Mouse (Mus musculus): ENCODE results near the gene Ifna11. TPM values are rescaled to one million over a fixed set of nuclear protein-coding genes. Genes with fewer than 3 reads are reported as not detected.
"Not testable (repeated sequence)": the region's sequence is repeated elsewhere in the genome, so short reads cannot be mapped to it uniquely, and the experiment has no call there.

The Ifna11 gene
- polyA plus RNA-seq, 1 experiment from 2014 or later = not detected

DNA sequence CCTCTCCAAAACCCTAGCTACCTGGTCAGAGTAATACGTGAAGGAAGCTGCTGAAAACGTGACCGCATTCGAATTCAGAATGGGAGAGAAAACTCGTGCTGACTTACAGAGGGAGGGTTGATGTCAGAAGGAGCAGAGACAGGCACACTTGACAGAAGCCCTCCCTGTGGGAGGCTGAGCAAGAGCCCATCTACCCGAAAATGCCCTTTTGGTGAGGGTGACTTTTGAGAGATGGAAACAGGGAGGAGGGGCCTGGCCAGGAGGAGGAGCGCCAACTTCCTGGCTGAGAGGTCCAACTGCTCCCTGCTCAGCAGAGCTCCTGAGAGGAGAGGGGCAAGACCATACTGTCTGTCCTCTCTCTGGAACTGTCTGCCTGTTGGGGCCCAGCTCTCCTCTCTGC lies 20.4 kb upstream of the Ifna11 start, which contains the start of gene Gm13285:
TSS of gene Gm13285 (plus strand) at position 301 of the 400 bp plus-strand sequence.
- not testable (repeated sequence) for H3K27ac ChIP-seq; H3K4me3 ChIP-seq; H3K36me3 ChIP-seq; H3K4me1 ChIP-seq; H3K4me2 ChIP-seq (replicated peaks); H3K9me3 ChIP-seq; ATAC-seq (ENCODE audit: low FRiP score, low read depth); H3K9ac ChIP-seq; H3K27me3 ChIP-seq (replicated peaks)
- WGBS = 13% methylated on average over 5 of the region's 7 CpGs

DNA sequence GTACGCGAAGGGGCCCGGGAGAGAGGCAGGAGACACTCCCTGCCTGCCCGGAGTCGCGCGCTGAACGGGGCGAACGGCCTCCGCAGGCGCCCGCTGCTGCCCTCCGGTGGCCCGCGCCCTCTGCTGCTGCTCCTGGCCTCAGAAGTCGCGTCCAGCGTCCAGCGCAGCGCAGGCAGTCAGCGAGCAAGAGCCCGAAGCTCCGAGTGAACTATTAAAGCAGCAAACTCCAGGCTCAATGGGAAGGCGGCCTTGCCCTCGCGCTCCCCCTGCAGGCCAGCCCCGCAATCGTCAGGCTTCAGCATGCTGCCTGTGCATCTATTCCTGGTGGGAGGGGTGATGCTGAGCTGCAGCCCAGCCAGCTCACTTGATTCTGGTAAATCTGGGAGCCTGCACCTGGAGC lies 16.8 kb upstream of the Ifna11 start, which contains the start of gene Gm13287:
TSS of gene Gm13287 (plus strand) at position 301 of the 400 bp plus-strand sequence.
- not testable (repeated sequence) for ATAC-seq (ENCODE audit: low FRiP score, low read depth); H3K27me3 ChIP-seq (replicated peaks); H3K9ac ChIP-seq; H3K4me2 ChIP-seq (replicated peaks); H3K4me3 ChIP-seq; H3K4me1 ChIP-seq; H3K27ac ChIP-seq; H3K9me3 ChIP-seq; H3K36me3 ChIP-seq
- WGBS = no CpG with 5 or more reads among the region's 29 CpGs

- no CpG with 5 or more reads among the region's 8 CpGs for WGBS
- H3K4me2 ChIP-seq (replicated peaks) = peak within 1 kb of the TSS; percentile 46
- H3K4me3 ChIP-seq; H3K27ac ChIP-seq; H3K36me3 ChIP-seq; H3K4me1 ChIP-seq; H3K9ac ChIP-seq; ATAC-seq (ENCODE audit: low FRiP score, low read depth); H3K9me3 ChIP-seq; H3K27me3 ChIP-seq (replicated peaks): not testable (repeated sequence)
Observed at GRCm38 (mm10) chr4:88805231-88805630, 14.5 kb upstream of the Ifna11 start, which contains the start of gene Gm13288. Gene Gm13288 (plus strand): TSS chr4:88805531.

DNA sequence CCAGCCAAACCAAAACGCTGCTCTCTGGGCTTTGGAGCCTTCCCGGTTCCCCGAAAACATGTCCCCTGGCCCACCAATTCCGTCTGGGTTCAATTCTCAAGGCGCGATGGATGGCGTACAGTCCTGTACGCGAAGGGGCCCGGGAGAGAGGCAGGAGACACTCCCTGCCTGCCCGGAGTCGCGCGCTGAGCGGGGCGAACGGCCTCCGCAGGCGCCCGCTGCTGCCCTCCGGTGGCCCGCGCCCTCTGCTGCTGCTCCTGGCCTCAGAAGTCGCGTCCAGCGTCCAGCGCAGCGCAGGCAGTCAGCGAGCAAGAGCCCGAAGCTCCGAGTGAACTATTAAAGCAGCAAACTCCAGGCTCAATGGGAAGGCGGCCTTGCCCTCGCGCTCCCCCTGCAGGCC lies 14.0 kb upstream of the Ifna11 start:
- peak overlapping the region; percentile 46 for H3K4me2 ChIP-seq (replicated peaks)
- not testable (repeated sequence) for ATAC-seq (ENCODE audit: low FRiP score, low read depth); H3K4me3 ChIP-seq; H3K27ac ChIP-seq; H3K9ac ChIP-seq; H3K27me3 ChIP-seq (replicated peaks); H3K4me1 ChIP-seq; H3K9me3 ChIP-seq; H3K36me3 ChIP-seq
- WGBS = 0% methylated on average over 6 of the region's 34 CpGs

GRCm38 (mm10) chr4:88815928-88816327 lies 3.8 kb upstream of the Ifna11 start, which contains the start of gene Ifna7:
Gene Ifna7 (plus strand): TSS chr4:88816228.
- H3K9ac ChIP-seq = no peak within 1 kb of the TSS
- no peaks in the 10 kb centered on the region for H3K36me3 ChIP-seq
- H3K27ac ChIP-seq = no peak within 1 kb of the TSS
- H3K4me3 ChIP-seq = no peak within 1 kb of the TSS
- H3K9me3 ChIP-seq = no peaks in the 10 kb centered on the region
- ATAC-seq (ENCODE audit: low FRiP score, low read depth) = no peak
- 68% methylated on average over 3 of the region's 3 CpGs for WGBS
- H3K4me1 ChIP-seq = no peaks in the 10 kb centered on the region
- H3K4me2 ChIP-seq (replicated peaks) = no peak within 1 kb of the TSS
- H3K27me3 ChIP-seq (replicated peaks) = no peaks in the 10 kb centered on the region

- H3K9ac ChIP-seq = no peak overlapping the region
- H3K36me3 ChIP-seq = no peaks in the 10 kb centered on the region
- no peak overlapping the region for H3K4me3 ChIP-seq
- H3K4me1 ChIP-seq = no peaks in the 10 kb centered on the region
- ATAC-seq (ENCODE audit: low FRiP score, low read depth) = no peak
- 27% methylated on average over 4 of the region's 4 CpGs for WGBS
- no peak overlapping the region for H3K4me2 ChIP-seq (replicated peaks)
- H3K9me3 ChIP-seq = no peaks in the 10 kb centered on the region
- no peak overlapping the region for H3K27ac ChIP-seq
- H3K27me3 ChIP-seq (replicated peaks) = no peaks in the 10 kb centered on the region
Observed at GRCm38 (mm10) chr4:88822995-88823394, 3.2 kb downstream of the Ifna11 start.

DNA sequence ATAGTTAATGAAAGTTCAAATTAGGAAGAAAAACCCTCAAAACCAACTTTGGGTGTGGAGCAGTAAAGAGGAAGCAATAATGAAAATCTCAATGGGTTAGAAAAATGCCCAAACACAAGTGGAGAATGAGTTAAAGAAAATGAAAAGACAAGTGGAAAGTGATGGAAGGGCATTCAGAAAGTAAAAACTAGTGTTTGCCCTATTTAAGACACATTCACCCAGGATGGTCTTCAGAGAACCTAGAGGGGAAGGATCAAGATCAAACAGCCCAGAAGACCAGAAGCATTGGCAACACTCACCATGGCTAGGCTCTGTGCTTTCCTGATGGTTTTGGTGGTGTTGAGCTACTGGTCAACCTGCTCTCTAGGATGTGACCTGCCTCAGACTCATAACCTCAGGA lies 7.4 kb downstream of the Ifna11 start, which contains the start of gene Ifna6:
TSS of gene Ifna6 (plus strand) at position 301 of the 400 bp plus-strand sequence.
- H3K36me3 ChIP-seq; H3K27me3 ChIP-seq (replicated peaks); H3K4me3 ChIP-seq; ATAC-seq (ENCODE audit: low FRiP score, low read depth); H3K9me3 ChIP-seq; H3K9ac ChIP-seq; H3K27ac ChIP-seq; H3K4me2 ChIP-seq (replicated peaks); H3K4me1 ChIP-seq: not testable (repeated sequence)

GRCm38 (mm10) chr4:88830523-88830922 lies 10.8 kb downstream of the Ifna11 start:
- no peak overlapping the region for H3K27ac ChIP-seq
- H3K4me2 ChIP-seq (replicated peaks) = no peak overlapping the region
- no peak overlapping the region for H3K4me3 ChIP-seq
- no peaks in the 10 kb centered on the region for H3K9me3 ChIP-seq
- WGBS = 33% methylated on average over 4 of the region's 4 CpGs
- no peaks in the 10 kb centered on the region for H3K27me3 ChIP-seq (replicated peaks)
- no peaks in the 10 kb centered on the region for H3K36me3 ChIP-seq
- no peak for ATAC-seq (ENCODE audit: low FRiP score, low read depth)
- no peak overlapping the region for H3K9ac ChIP-seq
- no peaks in the 10 kb centered on the region for H3K4me1 ChIP-seq

DNA sequence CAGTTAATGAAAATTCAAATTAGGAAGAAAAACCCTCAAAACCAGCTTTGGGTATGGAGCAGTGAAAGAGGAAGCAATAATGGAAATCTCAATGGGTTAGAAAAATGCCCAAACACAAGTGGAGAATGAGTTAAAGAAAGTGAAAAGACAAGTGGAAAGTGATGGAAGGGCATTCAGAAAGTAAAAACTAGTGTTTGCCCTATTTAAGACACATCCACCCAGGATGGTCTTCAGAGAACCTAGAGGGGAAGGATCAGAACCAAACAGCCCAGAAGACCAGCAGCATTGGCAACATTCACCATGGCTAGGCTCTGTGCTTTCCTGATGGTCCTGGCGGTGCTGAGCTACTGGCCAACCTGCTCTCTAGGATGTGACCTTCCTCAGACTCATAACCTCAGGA lies 15.5 kb downstream of the Ifna11 start, which contains the start of gene Ifna5:
TSS of gene Ifna5 (plus strand) at position 301 of the 400 bp plus-strand sequence.
- not testable (repeated sequence) for H3K36me3 ChIP-seq; ATAC-seq (ENCODE audit: low FRiP score, low read depth); H3K27ac ChIP-seq; H3K27me3 ChIP-seq (replicated peaks); H3K9me3 ChIP-seq; H3K9ac ChIP-seq; H3K4me1 ChIP-seq; H3K4me2 ChIP-seq (replicated peaks); H3K4me3 ChIP-seq
- 92% methylated on average over 1 of the region's 1 CpGs for WGBS

- no peaks in the 10 kb centered on the region for H3K36me3 ChIP-seq
- no peak overlapping the region for H3K4me2 ChIP-seq (replicated peaks)
- no peak for ATAC-seq (ENCODE audit: low FRiP score, low read depth)
- H3K27ac ChIP-seq = no peak overlapping the region
- 45% methylated on average over 3 of the region's 3 CpGs for WGBS
- no peaks in the 10 kb centered on the region for H3K4me1 ChIP-seq
- no peaks in the 10 kb centered on the region for H3K9me3 ChIP-seq
- H3K27me3 ChIP-seq (replicated peaks) = no peaks in the 10 kb centered on the region
- no peak overlapping the region for H3K9ac ChIP-seq
- no peak overlapping the region for H3K4me3 ChIP-seq
Observed at GRCm38 (mm10) chr4:88838828-88839227, 19.1 kb downstream of the Ifna11 start.

DNA sequence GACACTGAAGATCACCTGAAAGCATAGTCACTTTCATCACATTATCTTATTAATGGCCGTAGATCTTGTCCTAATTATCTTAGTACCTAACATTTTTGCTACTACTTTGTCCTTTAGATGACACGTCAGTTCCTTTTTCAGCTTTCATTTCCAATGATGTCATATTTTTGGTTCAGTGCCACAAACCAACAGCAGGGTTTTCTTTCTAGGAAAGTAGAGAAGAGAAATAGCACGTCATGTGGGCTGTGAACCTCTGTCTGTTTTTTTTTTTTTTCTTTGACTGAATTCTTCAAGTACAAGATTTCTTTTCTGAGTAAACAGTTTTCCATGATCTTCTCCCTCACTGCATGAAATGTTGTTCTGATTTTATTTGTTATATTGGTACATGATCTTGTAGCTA lies 20.3 kb downstream of the Ifna11 start:
- Histone ChIP-seq H3K27me3 (replicated peaks) (no peaks in the 10 kb centered on the region), H3K4me1 (no peaks in the 10 kb centered on the region), H3K9ac (no peak overlapping the region), H3K4me2 (replicated peaks) (no peak overlapping the region), H3K4me3 (no peak overlapping the region), H3K9me3 (no peaks in the 10 kb centered on the region), H3K27ac (no peak overlapping the region), H3K36me3 (no peaks in the 10 kb centered on the region)
- WGBS = 86% methylated on average over 3 of the region's 3 CpGs
- ATAC-seq (ENCODE audit: low FRiP score, low read depth) = no peak

DNA sequence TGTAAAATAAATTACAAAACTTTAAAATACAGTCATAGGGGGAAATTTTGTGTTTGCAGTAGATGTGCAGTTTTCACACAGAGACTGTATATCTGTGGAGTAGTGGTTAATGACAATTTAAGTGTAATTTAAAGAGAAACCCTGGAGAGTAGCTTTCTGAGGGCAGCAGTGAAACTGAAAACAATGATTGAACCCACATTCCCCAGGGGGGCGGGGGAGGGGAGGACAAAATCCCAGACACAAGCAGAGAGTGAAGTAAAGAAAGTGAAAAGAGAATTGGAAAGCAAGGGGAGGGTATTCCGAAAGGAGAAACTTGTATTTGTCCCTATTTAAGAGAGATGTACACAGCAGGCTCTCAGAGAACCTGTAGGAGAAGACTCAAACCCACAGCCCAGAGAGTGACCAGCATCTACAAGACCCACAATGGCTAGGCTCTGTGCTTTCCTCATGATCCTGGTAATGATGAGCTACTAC lies 21.7 kb downstream of the Ifna11 start, which contains the start of gene Ifna4:
TSS of gene Ifna4 (plus strand) at position 424 of the 474 bp plus-strand sequence.
- H3K27ac ChIP-seq = no peak within 1 kb of the TSS
- no peaks in the 10 kb centered on the region for H3K36me3 ChIP-seq
- no peaks in the 10 kb centered on the region for H3K4me1 ChIP-seq
- H3K4me2 ChIP-seq (replicated peaks) = no peak within 1 kb of the TSS
- no peak within 1 kb of the TSS for H3K9ac ChIP-seq
- no peak for ATAC-seq (ENCODE audit: low FRiP score, low read depth)
- no peaks in the 10 kb centered on the region for H3K9me3 ChIP-seq
- H3K4me3 ChIP-seq = no peak within 1 kb of the TSS
- H3K27me3 ChIP-seq (replicated peaks) = no peaks in the 10 kb centered on the region
- 54% methylated on average over 2 of the region's 2 CpGs for WGBS

DNA sequence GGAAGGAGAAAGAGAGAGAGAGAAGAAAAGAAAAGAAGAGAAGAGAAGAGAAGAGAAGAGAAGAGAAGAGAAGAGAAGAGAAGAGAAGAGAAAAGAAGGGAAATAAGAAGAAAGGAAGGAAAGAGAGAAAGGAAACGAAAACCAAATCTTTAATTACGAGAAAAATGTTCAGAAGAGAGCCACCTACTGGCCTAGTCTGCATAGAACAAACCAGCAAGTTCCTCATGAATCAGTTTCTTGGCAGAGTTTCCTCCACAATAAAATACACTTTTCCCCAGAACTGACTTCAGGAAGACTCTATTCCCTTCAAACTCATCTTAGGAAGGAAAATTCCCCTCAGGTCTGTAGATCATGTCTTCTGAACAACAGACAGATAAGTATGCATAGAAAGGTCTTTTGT lies 25.6 kb downstream of the Ifna11 start:
- no peaks in the 10 kb centered on the region for H3K27me3 ChIP-seq (replicated peaks)
- no peaks in the 10 kb centered on the region for H3K4me1 ChIP-seq
- WGBS = 59% methylated on average over 2 of the region's 2 CpGs

More for the DNA sequence above, 25.6 kb downstream of the Ifna11 start:
- Histone ChIP-seq H3K9me3 (no peaks in the 10 kb centered on the region), H3K4me2 (replicated peaks) (no peak overlapping the region), H3K9ac (no peak overlapping the region), H3K27ac (no peak overlapping the region), H3K36me3 (no peaks in the 10 kb centered on the region), H3K4me3 (no peak overlapping the region)
- ATAC-seq (ENCODE audit: low FRiP score, low read depth) = no peak
